Mouse (Mus musculus) adrenal gland, adult 2 months (tissue): ENCODE measurements around the gene Nbea. TPM values are rescaled to one million over a fixed set of nuclear protein-coding genes. Genes with fewer than 3 reads are reported as not detected.

Source experiments
- DNase-seq: peaks from one replicate; pipeline ENCODE4 v3.0.0; 2021
- polyA plus RNA-seq: library from polyadenylated mRNA; depleted of rRNA; stranded (reverse); fragments of >200 nt; gene quantifications from 2 replicates; pipeline ENCODE4 v1.2.3, GENCODE M21; 2012
- total RNA-seq, 2 experiments: library from RNA; stranded (reverse); gene quantifications; 2 replicates each; pipeline ENCODE4 v1.2.3; 2021

Nbea gene
- total and polyA plus RNA-seq, 3 experiments = 9.8 to 21.7 (median 18.8) TPM

- DNase-seq = peak; percentile 59
Observed at GRCm38 (mm10) chr3:55783171-55784081, 400.1 kb downstream of the Nbea start.

- peak; percentile 38 for DNase-seq
Observed at GRCm38 (mm10) chr3:55782771-55783170, 400.7 kb downstream of the Nbea start.

DNA sequence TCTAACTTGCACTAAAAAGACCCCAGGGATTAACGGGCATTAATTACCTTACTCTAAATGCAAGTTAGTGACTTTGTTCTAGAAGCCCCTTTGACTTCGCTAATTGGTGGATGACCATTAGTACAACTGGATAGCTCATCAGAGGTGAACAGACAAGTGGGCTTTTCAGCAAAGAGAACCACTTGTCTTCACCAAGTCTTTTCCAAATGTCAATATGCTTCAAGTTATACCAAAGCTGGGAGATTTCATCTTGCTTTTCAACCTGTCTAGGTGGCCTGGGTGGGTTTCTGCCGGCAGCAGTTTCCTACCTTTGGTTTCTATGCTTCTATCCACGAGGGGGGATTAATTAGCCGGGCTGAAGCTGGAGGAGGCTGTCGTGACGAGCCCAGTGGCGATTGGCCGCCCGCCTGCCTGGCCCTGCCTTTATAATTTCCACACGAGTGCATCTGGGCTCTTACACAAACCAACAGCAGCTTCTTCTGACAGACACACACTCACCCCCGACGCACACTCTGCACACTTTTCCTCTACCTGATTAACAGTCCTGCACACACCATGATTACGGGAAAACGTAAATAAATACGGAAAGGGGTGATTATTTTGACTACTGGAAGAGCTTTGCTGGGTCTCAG, 401.3 kb downstream of the Nbea start, which contains the start of gene Mab21l1:
Gene Mab21l1, plus strand, starts transcription at position 455 of the 632 bp plus-strand sequence.
- DNase-seq = peak; percentile 30

DNA sequence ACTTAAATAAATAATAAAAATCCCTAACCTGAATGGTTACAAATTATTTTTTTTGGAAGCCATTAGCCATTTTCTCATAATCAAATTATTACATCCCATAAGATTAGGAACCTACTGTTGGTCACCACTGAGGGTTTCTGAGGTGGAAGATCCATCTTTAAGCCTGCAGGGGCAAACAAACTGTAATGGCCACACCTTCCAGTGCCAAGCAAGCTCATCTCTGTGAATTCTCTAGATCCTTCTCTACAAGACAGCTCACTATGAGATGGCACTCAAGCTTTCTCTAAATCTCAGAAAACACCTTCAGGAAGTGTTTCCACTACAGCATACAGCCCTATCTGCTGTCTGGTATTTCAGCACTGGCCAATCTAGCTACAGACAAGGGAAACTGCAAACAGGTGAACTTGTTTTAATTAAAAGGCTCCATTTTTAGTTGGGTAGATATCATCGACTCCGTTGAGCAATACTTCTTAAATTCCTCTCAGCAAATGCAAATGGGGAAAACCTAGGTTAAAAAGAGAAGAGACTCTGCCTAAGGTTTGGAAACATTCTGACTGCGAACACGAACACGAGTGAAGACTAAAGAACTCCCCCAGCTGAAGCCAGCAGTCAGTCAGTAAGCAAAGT, 402.0 kb downstream of the Nbea start:
- DNase-seq = no peak

- DNase-seq = peak; percentile 35
Observed at GRCm38 (mm10) chr3:55780120-55781070, 403.1 kb downstream of the Nbea start.

- no peak for DNase-seq
Observed at GRCm38 (mm10) chr3:55778764-55779730, 404.5 kb downstream of the Nbea start.

GRCm38 (mm10) chr3:55777501-55777900, 406.0 kb downstream of the Nbea start:
- DNase-seq = no peak

- no peak for DNase-seq
Observed at GRCm38 (mm10) chr3:55775753-55776152, 407.7 kb downstream of the Nbea start.

DNA sequence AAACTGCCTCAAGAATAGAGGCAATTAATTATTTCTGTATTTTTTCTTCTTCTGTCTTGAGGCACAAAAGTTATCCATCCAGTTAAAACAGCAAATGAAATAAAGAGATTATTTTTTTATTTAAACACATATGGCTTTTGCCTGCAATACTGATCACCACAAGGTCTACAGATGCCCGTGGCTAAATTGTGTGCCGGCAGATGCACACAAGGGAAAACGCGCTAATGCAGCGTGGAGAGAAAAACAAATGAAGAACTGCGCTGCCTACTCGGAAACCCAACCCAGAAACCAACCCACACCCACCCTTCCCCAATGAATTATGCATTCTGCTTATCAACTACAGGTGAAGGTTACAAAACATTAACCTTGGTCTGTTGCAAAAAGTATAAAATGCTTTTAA, 408.3 kb downstream of the Nbea start:
- DNase-seq = no peak

- no peak for DNase-seq
Observed at GRCm38 (mm10) chr3:55774203-55774602, 409.3 kb downstream of the Nbea start.

DNA sequence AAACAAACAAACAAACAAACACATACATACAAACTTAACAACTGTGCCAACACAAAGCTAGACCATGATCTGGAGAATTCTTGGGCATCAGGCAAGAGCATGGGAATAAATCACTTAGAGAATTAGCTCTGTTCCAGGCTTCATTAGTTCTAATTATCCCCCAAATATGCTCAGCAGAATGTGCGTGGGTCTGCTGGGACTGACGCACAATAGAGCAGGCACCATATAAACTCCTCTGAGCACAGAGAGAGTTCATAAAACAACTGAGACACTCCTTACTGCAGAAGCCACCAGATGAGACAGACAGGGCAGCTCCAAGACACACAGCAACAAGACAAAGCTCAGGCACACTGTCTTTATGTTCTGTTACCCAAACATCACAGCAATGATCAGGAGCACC, 414.2 kb downstream of the Nbea start:
- DNase-seq = no peak

DNA sequence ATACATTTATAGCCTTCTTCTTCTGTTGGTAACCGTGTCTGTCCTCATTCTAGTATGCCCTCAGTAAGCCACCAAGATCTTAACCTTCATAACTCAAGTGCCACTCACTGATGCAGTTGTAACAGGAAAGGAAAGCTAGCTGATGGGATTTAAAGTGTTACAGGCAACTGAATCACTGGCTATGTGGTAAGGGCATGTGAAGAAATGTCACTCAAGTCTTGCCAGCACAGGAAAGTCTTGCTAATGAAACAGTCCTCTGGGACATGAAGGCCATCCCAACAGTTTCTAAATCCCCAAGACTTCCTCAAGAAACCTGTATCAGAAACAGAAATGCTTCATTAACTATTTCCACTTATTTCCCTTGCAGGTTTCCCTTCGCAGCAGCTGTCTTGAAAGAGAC, 414.8 kb downstream of the Nbea start:
- no peak for DNase-seq

GRCm38 (mm10) chr3:55763591-55763990, 419.9 kb downstream of the Nbea start:
- DNase-seq = no peak

DNA sequence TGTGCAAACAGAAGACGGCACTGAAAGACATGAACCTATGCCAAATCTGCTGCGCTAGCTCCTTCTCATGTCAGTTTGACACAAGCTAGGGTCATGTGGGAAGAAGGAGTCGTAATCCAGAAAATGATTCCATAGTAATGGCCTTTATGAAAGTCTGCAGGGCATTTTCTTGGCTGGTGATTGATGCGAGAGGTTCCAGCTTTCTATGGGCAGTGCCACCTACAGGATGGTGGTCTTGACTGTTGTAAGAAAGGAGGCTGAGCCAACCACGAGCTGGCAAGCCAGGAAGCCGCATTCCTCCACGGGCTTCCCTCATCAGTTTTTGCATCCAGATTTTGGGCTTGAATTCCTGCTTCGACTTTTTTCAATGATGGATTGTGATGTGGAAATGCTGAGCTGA, 425.2 kb downstream of the Nbea start:
- DNase-seq = no peak

GRCm38 (mm10) chr3:55756602-55757190, 426.8 kb downstream of the Nbea start:
- DNase-seq = no peak

DNA sequence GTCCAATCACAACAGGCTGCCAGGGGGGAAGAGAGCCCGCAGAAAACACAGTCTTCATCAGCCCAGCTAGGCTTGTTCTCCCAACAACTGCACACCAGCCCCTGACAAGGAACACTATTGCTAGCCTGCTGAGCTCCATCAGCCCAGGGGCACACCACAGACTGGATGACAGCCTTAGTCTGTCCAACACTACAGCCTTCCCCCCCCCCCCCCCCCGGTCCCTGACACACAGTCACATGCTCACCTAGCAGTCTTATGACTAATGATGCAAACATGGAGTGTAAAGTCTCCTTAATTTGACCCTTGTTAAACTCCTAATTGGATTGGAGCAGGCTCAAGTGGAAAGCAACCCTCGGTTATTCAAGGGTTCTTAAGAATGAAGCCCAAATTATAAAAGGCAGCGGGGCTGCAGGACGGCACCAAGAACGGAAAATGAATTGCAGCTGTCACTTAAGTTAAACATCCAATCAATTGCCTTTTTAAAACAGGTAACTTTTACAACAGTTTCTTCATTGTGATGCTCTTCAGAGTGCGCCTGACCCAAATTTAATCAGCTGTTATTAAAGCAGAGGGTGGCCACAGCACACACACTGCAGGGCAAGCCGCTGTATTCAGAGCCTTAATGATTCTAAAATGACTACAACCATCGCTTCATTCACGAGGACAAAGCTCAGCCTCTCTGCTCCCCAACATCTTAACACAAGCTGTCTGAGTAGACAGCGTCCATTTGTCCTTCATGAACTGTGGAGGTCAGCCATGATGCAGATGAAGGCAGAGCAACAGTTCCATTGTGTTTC, 427.5 kb downstream of the Nbea start:
- no peak for DNase-seq

DNA sequence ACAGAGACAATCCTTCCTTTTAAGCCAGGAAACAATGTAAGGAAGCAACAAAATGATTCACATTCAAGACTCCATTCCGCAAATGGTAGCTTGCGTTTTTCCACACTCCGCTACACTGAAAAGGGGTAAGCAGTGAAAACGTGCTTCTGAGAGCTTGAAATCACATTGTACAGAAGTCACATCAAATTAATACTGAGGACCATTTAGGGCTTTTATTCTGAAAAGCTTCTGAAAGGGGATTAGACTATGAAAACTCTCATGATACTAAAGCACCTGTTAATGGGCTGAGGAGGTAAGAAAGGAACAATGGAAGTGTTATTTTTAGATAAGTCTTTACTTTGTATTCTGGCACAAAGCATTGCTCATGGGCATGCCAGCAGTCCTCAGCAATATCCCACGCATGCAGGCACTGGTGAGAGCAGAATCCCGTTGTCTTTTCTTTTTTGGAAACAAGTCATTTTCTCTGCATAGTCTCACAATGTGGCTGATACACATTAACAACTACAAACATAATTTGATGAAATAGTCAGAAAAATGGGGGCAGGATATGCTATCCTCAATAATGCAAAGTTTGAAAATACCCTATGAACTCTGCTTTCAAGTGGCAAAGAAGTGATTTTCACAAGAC, 428.4 kb downstream of the Nbea start:
- DNase-seq = no peak

GRCm38 (mm10) chr3:55753872-55754271, 429.6 kb downstream of the Nbea start:
- DNase-seq = no peak

DNA sequence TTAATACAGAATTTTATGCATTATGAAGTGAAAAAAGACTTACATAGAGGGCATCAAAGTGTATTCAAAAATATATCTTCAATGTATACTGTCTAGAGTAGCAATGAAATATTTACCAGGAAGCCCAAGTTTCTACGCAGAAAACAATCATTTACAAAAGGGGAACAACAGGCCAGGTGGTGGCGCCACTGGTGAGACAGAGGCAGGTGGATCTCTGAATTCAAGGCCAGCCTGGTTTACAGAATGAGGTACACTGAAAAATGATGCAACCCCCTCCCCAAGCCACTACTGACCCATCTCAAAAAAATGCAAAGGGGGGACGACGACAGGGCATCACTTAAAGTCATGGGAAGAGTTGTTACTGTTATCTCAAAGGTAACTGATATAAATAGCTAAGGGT, 430.9 kb downstream of the Nbea start:
- no peak for DNase-seq
